Mouse (Mus musculus) left cerebral cortex, adult 6 months (tissue): Measurements from ENCODE around the gene Atl3. TPM values are rescaled to one million over a fixed set of nuclear protein-coding genes. Genes with fewer than 3 reads are reported as not detected.

Experiments
- long read RNA-seq, 2 experiments: library from polyadenylated mRNA; unstranded; transcript quantifications; one replicate each; pipeline ENCODE4 v2.0.0; 2019 to 2020
- polyA plus RNA-seq: library from polyadenylated mRNA; unstranded; fragments of <200 nt; fragmentation: Nextera tagmentation; gene quantifications from 2 replicates; pipeline ENCODE4 v1.2.3, GENCODE M21; 2021

Gene Atl3
- polyA plus RNA-seq, result 5.8 and 7.3 TPM in 2 replicates
- long read RNA-seq, experiment 1, full-length matches to known transcripts, result 18 of 28 reads
- long read RNA-seq, experiment 1, partial matches to known transcripts, result 2 of 28 reads
- long read RNA-seq, experiment 1, other reads (novel, unspliced or antisense), result 8 of 28 reads
- long read RNA-seq, experiment 2, full-length matches to known transcripts, result 1 of 3 reads
- long read RNA-seq, experiment 2, partial matches to known transcripts, result 0 of 3 reads
- long read RNA-seq, experiment 2, other reads (novel, unspliced or antisense), result 2 of 3 reads

GRCm38 (mm10) chr19:7493352-7494186, at the start of gene Atl3:
Atl3 (plus strand) TSS chr19:7494040.

GRCm38 (mm10) chr19:7482599-7483511, 11.0 kb upstream of the Atl3 start, which contains the start of gene Rtn3:
Rtn3 (minus strand) TSS chr19:7483281.

GRCm38 (mm10) chr19:7557328-7557822, 63.5 kb downstream of the Atl3 start, which contains the start of gene Pla2g16:
Pla2g16 (plus strand) TSS chr19:7557459.

Other genes with a start within 250 kb of the Atl3 start
- gene Rcor2, start 226.7 kb upstream of the Atl3 start, polyA plus RNA-seq, result 1.3 and 3.4 TPM in 2 replicates
- gene Mark2, start 152.2 kb upstream of the Atl3 start, polyA plus RNA-seq, result 26.0 and 29.1 TPM in 2 replicates
- gene Spindoc, start 111.0 kb upstream of the Atl3 start, polyA plus RNA-seq, result 2.9 and 6.9 TPM in 2 replicates
- 1.6 and 2.0 TPM in 2 replicates for gene 2700081O15Rik, start 76.4 kb upstream of the Atl3 start, polyA plus RNA-seq
- 605 and 631 TPM in 2 replicates for gene Rtn3, start 10.8 kb upstream of the Atl3 start, polyA plus RNA-seq
- 17.1 and 23.7 TPM in 2 replicates for gene Pla2g16, start 63.4 kb downstream of the Atl3 start, polyA plus RNA-seq
- gene Lgals12, start 113.2 kb downstream of the Atl3 start, polyA plus RNA-seq, result 0.15 and 0.21 TPM in 2 replicates
- gene Hrasls5, start 118.5 kb downstream of the Atl3 start, polyA plus RNA-seq, result 0.13 TPM in 1 of 2 replicates, not detected in the other
- gene Slc22a19, start 217.3 kb downstream of the Atl3 start, polyA plus RNA-seq, result not detected in 2 replicates